Mouse (Mus musculus) CH12.LX (cell line): ENCODE data around the gene Foxp1. TPM values are rescaled to one million over a fixed set of nuclear protein-coding genes. Genes with fewer than 3 reads are reported as not detected.

Source experiments
- DNase-seq: peaks from one replicate; pipeline ENCODE4 v3.0.0-alpha.2; 2013; ENCODE audit errors: extremely low read depth
- H3K27ac ChIP-seq: 2 replicates; pipeline ENCODE4 v1.5.1; 2012; ENCODE audit warnings: low read depth, mild to moderate bottlenecking, control low read depth, moderate library complexity; ENCODE audit not compliant: insufficient read depth
- H3K27me3 ChIP-seq: replicated peaks from 2 replicates; pipeline ENCODE3; 2012; ENCODE audit warnings: inconsistent platforms
- H3K36me3 ChIP-seq, 2 experiments: replicated peaks in 1 of 2; 2 replicates each; pipeline versions ENCODE3 to v1.6.1; 2012; ENCODE audit warnings: inconsistent platforms in 1 of 2, low read length in 1 of 2, mild to moderate bottlenecking in 1 of 2, mixed read lengths in 1 of 2, moderate library complexity in 1 of 2; ENCODE audit not compliant: control insufficient read depth in 1 of 2, insufficient read depth in 1 of 2
- H3K4me1 ChIP-seq, 2 experiments: 2 replicates each; pipeline ENCODE4 v1.6.1; 2012; ENCODE audit warnings: inconsistent platforms in 1 of 2, moderate library complexity in 1 of 2; ENCODE audit not compliant: insufficient read depth in 2 of 2, control insufficient read depth in 1 of 2
- H3K4me2 ChIP-seq: 2 replicates; pipeline ENCODE4 v1.6.1; 2012; ENCODE audit warnings: low read depth, mild to moderate bottlenecking, control low read depth; ENCODE audit not compliant: poor library complexity, insufficient read depth, severe bottlenecking
- H3K4me3 ChIP-seq, 3 experiments: fragments of 150-350 bp in 1 of 3; sonication (generic) in 1 of 3; replicated peaks in 1 of 3; 2 replicates each; pipeline versions ENCODE3 to v1.5.1; 2011 to 2012; ENCODE audit warnings: low read depth in 2 of 3, low read length in 2 of 3, mild to moderate bottlenecking in 2 of 3, moderate library complexity in 2 of 3, control low read depth in 1 of 3, improper control_type of control experiment in 1 of 3, inconsistent platforms in 1 of 3, mixed read lengths in 1 of 3; ENCODE audit not compliant: poor library complexity in 1 of 3
- H3K79me2 ChIP-seq: replicated peaks from 2 replicates; pipeline ENCODE4 v1.6.1; 2012; ENCODE audit warnings: mild to moderate bottlenecking, moderate library complexity; ENCODE audit not compliant: control insufficient read depth, poor library complexity, insufficient read depth, severe bottlenecking; ENCODE audit errors: extremely low read depth
- H3K9ac ChIP-seq: 2 replicates; pipeline ENCODE4 v1.6.1; 2012; ENCODE audit warnings: low read depth, mild to moderate bottlenecking, control low read depth, moderate library complexity; ENCODE audit not compliant: insufficient read depth
- H3K9me3 ChIP-seq: replicated peaks from 2 replicates; pipeline ENCODE3; 2012; ENCODE audit warnings: low read length, inconsistent platforms, mixed read lengths
- BHLHE40 ChIP-seq: IDR thresholded peaks from 2 replicates; pipeline ENCODE4 v1.6.1; 2011; ENCODE audit warnings: mild to moderate bottlenecking, low read depth, low read length, improper control_type of control experiment
- CHD2 ChIP-seq: IDR thresholded peaks from 2 replicates; pipeline ENCODE4 v1.6.1; 2011; ENCODE audit warnings: low read length, improper control_type of control experiment
- CTCF ChIP-seq, 2 experiments: IDR thresholded peaks in 1 of 2; conservative IDR thresholded peaks in 1 of 2; 2 replicates each; pipeline ENCODE4 v1.5.1; 2011 to 2012; ENCODE audit warnings: low read depth in 2 of 2, low read length in 2 of 2, improper control_type of control experiment in 1 of 2, inconsistent platforms in 1 of 2, mild to moderate bottlenecking in 1 of 2, moderate library complexity in 1 of 2
- ELF1 ChIP-seq: IDR thresholded peaks from 2 replicates; pipeline ENCODE4 v1.6.1; 2014; ENCODE audit warnings: low read depth, mild to moderate bottlenecking, inconsistent platforms, low read length, improper control_type of control experiment
- EP300 ChIP-seq: IDR thresholded peaks from 2 replicates; pipeline ENCODE4 v1.6.1; 2011; ENCODE audit warnings: low read length, improper control_type of control experiment
- ETS1 ChIP-seq: conservative IDR thresholded peaks from 2 replicates; pipeline ENCODE4 v1.6.1; 2012; ENCODE audit warnings: low read depth, mild to moderate bottlenecking, inconsistent platforms, low read length, improper control_type of control experiment, moderate library complexity
- HCFC1 ChIP-seq: IDR thresholded peaks from 2 replicates; pipeline ENCODE4 v1.6.1; 2012; ENCODE audit warnings: low read depth, mild to moderate bottlenecking, inconsistent platforms, low read length, improper control_type of control experiment
- IRF4 ChIP-seq: IDR thresholded peaks from 2 replicates; pipeline ENCODE4 v1.6.1; 2014; ENCODE audit warnings: low read depth, mild to moderate bottlenecking, inconsistent platforms, low read length, improper control_type of control experiment
- JUN ChIP-seq: IDR thresholded peaks from 2 replicates; pipeline ENCODE4 v1.6.1; 2011; ENCODE audit warnings: low read depth, mild to moderate bottlenecking, low read length, improper control_type of control experiment, moderate library complexity; ENCODE audit not compliant: insufficient read depth
- KAT2A ChIP-seq: IDR thresholded peaks from 2 replicates; pipeline ENCODE4 v1.6.1; 2012; ENCODE audit warnings: low read length, improper control_type of control experiment, inconsistent platforms; ENCODE audit not compliant: insufficient replicate concordance
- MAFK ChIP-seq: IDR thresholded peaks from 2 replicates; pipeline ENCODE4 v1.6.1; 2011; ENCODE audit warnings: low read length, improper control_type of control experiment; ENCODE audit not compliant: insufficient replicate concordance
- MAX ChIP-seq: IDR thresholded peaks from 2 replicates; pipeline ENCODE4 v1.6.1; 2011; ENCODE audit warnings: low read length, improper control_type of control experiment
- MEF2A ChIP-seq: IDR thresholded peaks from 2 replicates; pipeline ENCODE4 v1.6.1; 2014; ENCODE audit warnings: low read depth, mild to moderate bottlenecking, inconsistent platforms, low read length, improper control_type of control experiment, borderline replicate concordance
- MXI1 ChIP-seq: IDR thresholded peaks from 2 replicates; pipeline ENCODE4 v1.6.1; 2011; ENCODE audit warnings: mild to moderate bottlenecking, low read depth, low read length, improper control_type of control experiment
- NELFE ChIP-seq: IDR thresholded peaks from 2 replicates; pipeline ENCODE4 v1.6.1; 2011; ENCODE audit warnings: low read depth, low read length, improper control_type of control experiment
- PAX5 ChIP-seq: IDR thresholded peaks from 2 replicates; pipeline ENCODE4 v1.6.1; 2012; ENCODE audit warnings: low read length, inconsistent platforms, mixed read lengths
- POLR2AphosphoS2 ChIP-seq: IDR thresholded peaks from 2 replicates; pipeline ENCODE4 v1.6.1; 2011; ENCODE audit warnings: low read depth, low read length, improper control_type of control experiment
- RAD21 ChIP-seq: IDR thresholded peaks from 2 replicates; pipeline ENCODE4 v1.6.1; 2011; ENCODE audit warnings: low read depth, mild to moderate bottlenecking, low read length, improper control_type of control experiment, moderate library complexity
- RCOR1 ChIP-seq: conservative IDR thresholded peaks from 2 replicates; pipeline ENCODE4 v1.6.1; 2012; ENCODE audit warnings: low read depth, mild to moderate bottlenecking, inconsistent platforms, low read length, improper control_type of control experiment
- SIN3A ChIP-seq: IDR thresholded peaks from 2 replicates; pipeline ENCODE4 v1.6.1; 2012; ENCODE audit warnings: low read length, improper control_type of control experiment, inconsistent platforms
- SMC3 ChIP-seq: IDR thresholded peaks from 2 replicates; pipeline ENCODE4 v1.6.1; 2011; ENCODE audit warnings: low read depth, low read length, improper control_type of control experiment
- TBP ChIP-seq: conservative IDR thresholded peaks from 2 replicates; pipeline ENCODE4 v1.6.1; 2011; ENCODE audit warnings: low read depth, low read length, improper control_type of control experiment
- UBTF ChIP-seq: IDR thresholded peaks from 2 replicates; pipeline ENCODE4 v1.6.1; 2012; ENCODE audit warnings: low read depth, mild to moderate bottlenecking, inconsistent platforms, low read length, improper control_type of control experiment, moderate library complexity
- USF2 ChIP-seq: conservative IDR thresholded peaks from 2 replicates; pipeline ENCODE4 v1.6.1; 2011; ENCODE audit warnings: low read depth, low read length, improper control_type of control experiment
- ZC3H11A ChIP-seq: IDR thresholded peaks from 2 replicates; pipeline ENCODE4 v1.6.1; 2012; ENCODE audit warnings: low read depth, mild to moderate bottlenecking, inconsistent platforms, low read length, improper control_type of control experiment
- ZMIZ1 ChIP-seq: IDR thresholded peaks from 2 replicates; pipeline ENCODE4 v1.6.1; 2012; ENCODE audit warnings: low read depth, mild to moderate bottlenecking, inconsistent platforms, low read length, improper control_type of control experiment
- ZNF384 ChIP-seq: IDR thresholded peaks from 2 replicates; pipeline ENCODE4 v1.6.1; 2012; ENCODE audit warnings: low read depth, low read length, improper control_type of control experiment, inconsistent platforms
- dilution Hi-C: fragments of 300-500 bp; cut with MboI; formaldehyde crosslinking; loops from 2 replicates; pipeline ENCODE4 v1.14.3; 2020; ENCODE audit warnings: low sequenced_read_pairs; ENCODE audit not compliant: extremely low pct_unique_long_range_greater_than_20kb, extremely low pct_ligation_motif_present
- in situ Hi-C: fragments of 300-500 bp; cut with MboI; formaldehyde crosslinking; loops from 3 replicates; pipeline ENCODE4 v1.14.3; 2019; ENCODE audit warnings: low sequenced_read_pairs, low pct_ligation_motif_present, low pct_unique_long_range_greater_than_20kb, mixed read lengths
- polyA plus RNA-seq: library from polyadenylated mRNA; unstranded; fragments of >175 nt; gene quantifications from 2 replicates; pipeline ENCODE4 v1.2.1, GENCODE M21; 2012; ENCODE audit warnings: low read depth; ENCODE audit not compliant: insufficient read length
- total RNA-seq, 2 experiments: library from RNA; depleted of rRNA; stranded (reverse); fragments of 300-350 nt in 1 of 2; fragments of >200 nt in 1 of 2; gene quantifications; 2 replicates each; pipeline ENCODE4 v1.2.3; 2012 to 2014

The Foxp1 gene
- total and polyA plus RNA-seq, 3 experiments: 66.5 to 105 (median 87.4) TPM

DNA sequence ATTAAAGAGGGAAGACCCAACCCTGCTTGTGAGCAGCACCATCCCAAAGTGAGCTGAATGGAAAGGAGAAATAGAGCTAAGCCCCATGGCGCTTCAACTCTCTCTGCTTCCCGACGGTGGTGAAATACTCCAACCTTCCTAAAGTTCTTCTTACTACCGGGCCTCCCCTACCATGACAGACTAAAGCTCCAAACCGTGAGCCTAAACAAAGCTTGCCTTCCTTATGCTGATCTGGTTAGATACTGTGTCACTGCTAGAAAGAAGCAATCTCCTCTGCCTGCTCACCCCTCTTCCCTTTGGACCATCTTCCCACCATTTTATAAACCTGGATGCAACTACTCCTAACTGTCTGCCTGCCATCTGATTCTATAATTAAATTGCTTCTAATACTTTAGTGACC is 338.5 kb downstream of the Foxp1 start:
- Histone ChIP-seq H3K9ac (no peak overlapping the region), H3K4me2 (no peak overlapping the region), H3K79me2 (peaks cover 5% of the 10 kb centered on the region; the same call in 1 of the 2 replicates), H3K4me1 (peaks cover 16 to 39% of the 10 kb centered on the region in 2 experiments), H3K36me3 (peaks cover 4 to 9% of the 10 kb centered on the region in 2 experiments), H3K4me3 (no peak overlapping the region), H3K27ac (no peak overlapping the region), H3K27me3 (no peaks in the 10 kb centered on the region)
- no peak for DNase-seq
- dilution Hi-C loops: no loop called here
- in situ Hi-C loops: loop anchor here (10.0 kb wide), 1 partner anchor 129 kb away; no protein-coding TSS in a partner anchor
- TF ChIP-seq UBTF (no peak), NELFE (no peak), BHLHE40 (no peak), KAT2A (no peak), ETS1 (no peak), IRF4 (no peak), MAX (no peak), USF2 (no peak), ELF1 (no peak), ZC3H11A (no peak), PAX5 (no peak), CTCF (conservative IDR thresholded peaks at IDR 0.05 in 1 of 2, IDR thresholded peaks at IDR 0.05 in 1 of 2; ENCODE audit: low read depth in 2 of 2, low read length in 2 of 2) (no peak), RCOR1 (no peak), RAD21 (no peak), ZMIZ1 (no peak), HCFC1 (no peak)
- TF ChIP-seq, all 38 proteins: peak for 0
- no peaks in the 10 kb centered on the region for H3K9me3 ChIP-seq

DNA sequence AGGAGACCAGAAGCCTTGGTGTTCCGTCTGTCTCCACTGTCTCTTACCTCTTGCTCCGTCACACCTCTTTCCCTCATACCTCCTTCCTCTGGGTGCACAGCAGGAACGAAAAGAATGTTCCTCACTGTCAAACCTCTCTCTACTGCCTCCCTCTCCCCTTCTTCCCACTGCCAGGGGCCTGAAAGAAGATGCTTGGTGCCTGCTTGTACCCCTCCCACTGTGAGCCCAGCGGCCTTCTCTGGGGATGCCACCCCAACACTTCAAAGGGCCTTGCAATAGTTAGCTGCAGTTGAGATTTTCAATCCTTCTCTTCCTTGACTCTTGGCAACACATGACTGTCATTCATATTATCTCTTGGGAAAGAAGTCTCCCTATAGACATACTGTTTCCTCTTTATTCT is 339.7 kb downstream of the Foxp1 start:
- Histone ChIP-seq H3K36me3 (peaks cover 4 to 9% of the 10 kb centered on the region in 2 experiments), H3K27me3 (no peaks in the 10 kb centered on the region), H3K79me2 (peaks cover 5% of the 10 kb centered on the region; the same call in 1 of the 2 replicates), H3K9me3 (no peaks in the 10 kb centered on the region), H3K4me1 (peaks cover 19 to 32% of the 10 kb centered on the region in 2 experiments), H3K4me3 (no peak overlapping the region), H3K4me2 (no peak overlapping the region), H3K9ac (no peak overlapping the region), H3K27ac (no peak overlapping the region)
- dilution Hi-C loops: no loop called here
- DNase-seq: no peak
- TF ChIP-seq KAT2A: no peak
- no peak for TF ChIP-seq EP300
- no peak for TF ChIP-seq SIN3A
- TF ChIP-seq JUN: no peak
- TF ChIP-seq CHD2: no peak
- TF ChIP-seq POLR2AphosphoS2: no peak
- TF ChIP-seq ZMIZ1: no peak
- no peak for TF ChIP-seq CTCF (conservative IDR thresholded peaks at IDR 0.05 in 1 of 2, IDR thresholded peaks at IDR 0.05 in 1 of 2; ENCODE audit: low read depth in 2 of 2, low read length in 2 of 2)
- no peak for TF ChIP-seq ZC3H11A
- no peak for TF ChIP-seq UBTF
- TF ChIP-seq NELFE: no peak
- TF ChIP-seq MXI1: no peak
- no peak for TF ChIP-seq RCOR1
- TF ChIP-seq MAFK: no peak
- no peak for TF ChIP-seq SMC3
- TF ChIP-seq MEF2A: no peak
- TF ChIP-seq PAX5: no peak
- no peak for TF ChIP-seq TBP
- no peak for TF ChIP-seq ZNF384
- in situ Hi-C loops: loop anchor here (10.0 kb wide), 1 partner anchor 128 kb away; no protein-coding TSS in a partner anchor
